Mouse (Mus musculus): ENCODE measurements at regions not wholly inside any gene's neighbourhood (a gene's known extent, or its start where the extent isn't known, plus 50 kb on each side); places are given as distances from the start of the nearest gene placed in this dataset.

- H3K4me3 ChIP-seq (ENCODE audit: insufficient read depth, low read length): no peak overlapping the region
- H3K27ac ChIP-seq (ENCODE audit: insufficient read depth, low read length): no peak overlapping the region
- H3K4me1 ChIP-seq (ENCODE audit: control insufficient read depth, insufficient read depth, low read length): peaks cover 1% of the 10 kb centered on the region; the same call in 1 of the 2 replicates
- no peak for TF ChIP-seq CTCF (IDR thresholded peaks at IDR 0.05; ENCODE audit: borderline replicate concordance, insufficient read depth, low read length)
- no peak for TF ChIP-seq POLR2A (IDR thresholded peaks at IDR 0.05; ENCODE audit: low read depth, low read length)
Observed at GRCm38 (mm10) chr8:126649305-126649704, 55.5 kb upstream of the Irf2bp2 start.

- TF ChIP-seq CTCF (IDR thresholded peaks at IDR 0.05; ENCODE audit: borderline replicate concordance, insufficient read depth, low read length) (no peak), POLR2A (IDR thresholded peaks at IDR 0.05; ENCODE audit: low read depth, low read length) (no peak)
- H3K4me3 ChIP-seq (ENCODE audit: insufficient read depth, low read length): no peak overlapping the region
- peaks cover 5% of the 10 kb centered on the region; the same call in 1 of the 2 replicates for H3K4me1 ChIP-seq (ENCODE audit: control insufficient read depth, insufficient read depth, low read length)
- H3K27ac ChIP-seq (ENCODE audit: insufficient read depth, low read length): no peak overlapping the region
Observed at GRCm38 (mm10) chr8:126647350-126647749, 53.6 kb upstream of the Irf2bp2 start.

DNA sequence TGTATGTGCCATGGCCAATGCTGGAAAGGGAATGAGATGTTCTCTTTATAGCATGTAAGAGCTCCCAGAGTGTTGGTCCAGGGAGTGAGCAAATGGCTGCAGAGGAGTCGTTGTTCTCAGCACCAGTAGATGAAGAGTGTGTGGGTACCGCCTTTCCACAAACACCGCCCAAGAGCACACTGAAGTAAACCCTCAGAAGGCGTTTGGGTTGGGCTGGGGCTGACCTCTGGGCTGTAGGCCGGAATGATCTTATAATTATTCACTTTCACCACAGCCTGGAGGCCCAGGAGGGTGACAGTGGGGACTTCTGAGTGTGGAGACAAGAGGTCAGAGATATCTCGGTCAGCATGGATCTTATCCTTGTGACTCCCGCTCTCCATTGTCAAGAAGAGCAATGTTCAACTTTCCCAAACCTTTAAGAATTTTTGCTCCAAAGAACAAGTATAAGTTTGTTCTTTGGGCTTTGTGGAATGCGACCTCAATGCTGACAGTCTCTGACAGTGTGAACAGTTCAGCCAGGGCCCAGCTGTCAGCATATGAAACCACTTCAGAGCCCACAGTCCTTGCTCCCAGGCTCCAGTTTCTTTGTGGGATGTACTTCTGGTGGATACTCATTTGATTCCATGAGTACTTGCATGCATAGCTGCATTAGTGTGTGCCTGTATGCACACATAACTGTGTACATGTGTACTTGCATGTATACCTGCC lies 53.0 kb upstream of the Irf2bp2 start:
- Histone ChIP-seq H3K27ac (ENCODE audit: insufficient read depth, low read length) (no peak overlapping the region), H3K4me3 (ENCODE audit: insufficient read depth, low read length) (no peak overlapping the region), H3K4me1 (ENCODE audit: control insufficient read depth, insufficient read depth, low read length) (peaks cover 5% of the 10 kb centered on the region; the same call in 1 of the 2 replicates)
- TF ChIP-seq CTCF (IDR thresholded peaks at IDR 0.05; ENCODE audit: borderline replicate concordance, insufficient read depth, low read length) (no peak), POLR2A (IDR thresholded peaks at IDR 0.05; ENCODE audit: low read depth, low read length) (no peak)

DNA sequence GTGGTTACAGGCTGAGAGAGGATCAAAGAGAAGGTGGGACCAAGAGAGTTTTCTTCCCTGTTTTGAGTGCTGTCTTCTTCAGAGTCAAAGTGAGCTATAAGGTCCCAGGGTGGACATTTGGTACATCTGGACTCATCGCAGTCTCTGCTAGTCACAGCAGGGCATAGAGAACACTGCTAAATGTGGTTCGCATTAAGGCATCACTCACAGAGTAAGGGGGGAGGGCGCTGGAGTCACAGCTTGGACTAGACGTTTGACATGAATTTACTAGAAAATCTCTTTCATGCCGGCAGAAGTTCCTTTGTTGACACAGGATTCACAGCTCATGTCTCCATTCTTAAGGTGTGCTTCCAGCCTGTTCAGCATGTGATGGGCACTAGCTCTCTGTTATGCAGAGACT lies 50.4 kb upstream of the Irf2bp2 start:
- H3K27ac ChIP-seq (ENCODE audit: insufficient read depth, low read length): no peak overlapping the region
- no peak for TF ChIP-seq POLR2A (IDR thresholded peaks at IDR 0.05; ENCODE audit: low read depth, low read length)
- TF ChIP-seq CTCF (IDR thresholded peaks at IDR 0.05; ENCODE audit: borderline replicate concordance, insufficient read depth, low read length): no peak
- H3K4me1 ChIP-seq (ENCODE audit: control insufficient read depth, insufficient read depth, low read length): peaks cover 5% of the 10 kb centered on the region; the same call in 1 of the 2 replicates
- no peak overlapping the region for H3K4me3 ChIP-seq (ENCODE audit: insufficient read depth, low read length)

Measured in embryonic fibroblast, embryonic 13.5 days (primary cell).